Mouse (Mus musculus): ENCODE results near the gene Hrh1. TPM values are rescaled to one million over a fixed set of nuclear protein-coding genes. Genes with fewer than 3 reads are reported as not detected.

Gene Hrh1
- polyA plus RNA-seq (2015; fragmentation: Nextera tagmentation; extraction: Ambion mirVana): not detected in 2 replicates

DNA sequence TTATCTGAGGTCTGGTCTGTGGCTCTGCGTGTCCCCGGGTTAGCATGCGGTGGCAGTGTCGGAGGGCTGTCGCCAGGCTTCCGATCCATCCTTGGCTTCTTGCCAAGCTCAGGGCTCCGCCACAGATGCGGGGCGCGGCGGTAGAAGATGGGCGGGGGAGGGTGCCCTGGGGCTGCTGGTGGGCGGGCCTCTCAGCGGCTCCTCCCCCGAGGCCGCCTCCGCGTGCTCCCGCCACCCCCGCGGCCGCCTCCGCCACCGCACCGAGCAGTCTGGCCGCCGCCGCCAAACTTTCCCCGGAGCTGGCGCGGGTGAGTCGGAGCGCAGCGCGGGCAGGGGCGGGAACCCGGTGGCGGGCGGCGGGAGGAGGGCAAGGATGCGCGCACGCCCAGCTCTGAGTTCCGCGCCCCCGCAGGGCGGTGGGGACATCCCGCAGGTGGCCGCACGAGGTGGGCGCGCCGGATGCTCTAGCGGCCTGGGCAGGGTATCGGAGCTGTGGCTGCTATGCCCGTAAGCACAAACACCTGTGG is at the start of gene Hrh1:
TSS of gene Hrh1 (plus strand) at position 246 of the 527 bp plus-strand sequence.
- ATAC-seq (no peak), DNase-seq (peak; percentile 41)
- no peaks in the 10 kb centered on the region for H3K36me3 ChIP-seq (replicated peaks; ENCODE audit: insufficient read depth, low read length)
- 1% methylated on average over 41 of the region's 56 CpGs for WGBS (ENCODE audit: insufficient replicate concordance)
- H3K27ac ChIP-seq (ENCODE audit: low read depth): no peak within 1 kb of the TSS
- H3K4me3 ChIP-seq (ENCODE audit: low read depth, low read length): peak within 1 kb of the TSS; percentile 40
- peaks cover 40% of the 10 kb centered on the region for H3K27me3 ChIP-seq (ENCODE audit: insufficient read depth, low read length)
- H3K9me3 ChIP-seq (ENCODE audit: low read length): no peaks in the 10 kb centered on the region
- TF ChIP-seq CTCF (IDR thresholded peaks at IDR 0.05; ENCODE audit: low read depth): no peak
- TF ChIP-seq EP300 (IDR thresholded peaks at IDR 0.05; ENCODE audit: low read depth): no peak
- peak within 1 kb of the TSS; percentile 59 for H3K4me2 ChIP-seq (ENCODE audit: low read depth, low read length)
- H3K4me1 ChIP-seq (ENCODE audit: insufficient read depth): peaks cover 6% of the 10 kb centered on the region
- no peak within 1 kb of the TSS for H3K9ac ChIP-seq (replicated peaks)

DNA sequence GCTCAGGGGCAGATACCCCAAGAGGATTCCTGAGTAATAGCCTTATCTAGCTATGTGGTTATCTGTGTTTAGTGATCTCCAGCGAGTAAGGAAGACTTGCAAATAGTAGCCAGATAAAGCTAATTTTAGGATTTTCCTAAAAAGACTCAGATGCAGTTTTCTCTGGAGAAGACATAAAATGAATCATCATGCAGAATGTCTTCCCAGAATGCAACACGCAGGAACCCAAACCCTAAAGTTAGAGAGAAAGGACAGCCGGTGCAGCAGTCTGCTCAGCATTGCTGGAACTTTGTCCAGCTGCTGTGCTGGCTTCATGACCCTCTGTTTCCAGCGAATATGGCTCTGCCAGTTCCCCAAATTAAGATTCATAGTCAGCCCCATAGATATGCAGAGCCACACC is 43.1 kb upstream of the Hrh1 start:
- no peak overlapping the region for H3K27ac ChIP-seq (ENCODE audit: low read depth)
- H3K27me3 ChIP-seq (ENCODE audit: insufficient read depth, low read length): no peaks in the 10 kb centered on the region
- no peaks in the 10 kb centered on the region for H3K9me3 ChIP-seq (ENCODE audit: low read length)
- no peaks in the 10 kb centered on the region for H3K36me3 ChIP-seq (replicated peaks; ENCODE audit: insufficient read depth, low read length)
- H3K4me2 ChIP-seq (ENCODE audit: low read depth, low read length): no peak overlapping the region
- no peak for DNase-seq
- WGBS (ENCODE audit: insufficient replicate concordance): 49% methylated on average over 4 of the region's 4 CpGs
- no peaks in the 10 kb centered on the region for H3K4me1 ChIP-seq (ENCODE audit: insufficient read depth)
- H3K4me3 ChIP-seq (ENCODE audit: low read depth, low read length): no peak overlapping the region
- TF ChIP-seq EP300 (IDR thresholded peaks at IDR 0.05; ENCODE audit: low read depth) (no peak), CTCF (IDR thresholded peaks at IDR 0.05; ENCODE audit: low read depth) (no peak)
- no peak overlapping the region for H3K9ac ChIP-seq (replicated peaks)
- no peak for ATAC-seq

DNA sequence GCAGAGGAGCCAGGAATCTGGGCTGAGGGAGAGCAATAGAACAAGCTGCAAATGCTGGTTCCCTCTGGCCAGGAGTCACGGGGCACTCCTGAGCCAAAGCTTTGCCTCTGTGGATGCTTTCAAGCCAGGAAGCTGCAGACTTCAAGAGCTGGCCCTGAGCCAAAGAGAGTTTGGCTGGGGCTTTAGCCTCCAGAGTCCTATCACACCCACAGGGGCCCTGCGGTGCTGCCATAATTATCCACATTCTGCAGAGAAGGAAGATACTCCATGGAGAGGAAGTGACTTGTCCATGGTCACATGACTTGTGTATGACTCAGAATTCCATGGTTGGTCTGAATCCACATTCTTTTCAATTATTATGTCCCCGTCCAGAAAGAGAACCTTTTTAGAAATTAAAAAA is 39.6 kb upstream of the Hrh1 start:
- Histone ChIP-seq H3K36me3 (replicated peaks; ENCODE audit: insufficient read depth, low read length) (no peaks in the 10 kb centered on the region), H3K4me2 (ENCODE audit: low read depth, low read length) (no peak overlapping the region), H3K9me3 (ENCODE audit: low read length) (no peaks in the 10 kb centered on the region), H3K27ac (ENCODE audit: low read depth) (no peak overlapping the region), H3K4me1 (ENCODE audit: insufficient read depth) (no peaks in the 10 kb centered on the region), H3K27me3 (ENCODE audit: insufficient read depth, low read length) (no peaks in the 10 kb centered on the region), H3K9ac (replicated peaks) (no peak overlapping the region), H3K4me3 (ENCODE audit: low read depth, low read length) (no peak overlapping the region)
- TF ChIP-seq EP300 (IDR thresholded peaks at IDR 0.05; ENCODE audit: low read depth) (no peak), CTCF (IDR thresholded peaks at IDR 0.05; ENCODE audit: low read depth) (no peak)
- DNase-seq (no peak), ATAC-seq (no peak)
- WGBS (ENCODE audit: insufficient replicate concordance): 62% methylated on average over 3 of the region's 3 CpGs

DNA sequence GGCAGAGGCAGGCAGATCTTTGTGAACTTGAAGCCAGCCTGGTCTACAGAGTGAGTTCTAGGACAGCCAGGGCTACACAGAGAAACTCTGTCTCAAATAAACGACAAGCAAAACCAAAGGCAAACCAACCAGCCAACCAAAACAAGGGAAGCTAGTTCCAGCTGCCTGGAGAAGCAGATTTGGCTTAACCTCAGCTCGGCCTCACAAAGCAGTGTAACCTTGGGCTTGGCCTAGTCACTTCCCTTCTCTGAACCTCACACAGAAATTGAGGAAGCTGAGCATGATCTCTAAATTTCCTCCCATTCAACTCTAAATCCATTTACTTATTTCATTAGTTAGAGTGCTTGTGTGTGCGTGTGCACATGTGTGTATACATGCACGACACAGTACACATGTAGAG is 35.4 kb upstream of the Hrh1 start:
- Histone ChIP-seq H3K9me3 (ENCODE audit: low read length) (no peaks in the 10 kb centered on the region), H3K4me2 (ENCODE audit: low read depth, low read length) (no peak overlapping the region), H3K27ac (ENCODE audit: low read depth) (no peak overlapping the region), H3K9ac (replicated peaks) (no peak overlapping the region), H3K27me3 (ENCODE audit: insufficient read depth, low read length) (no peaks in the 10 kb centered on the region), H3K36me3 (replicated peaks; ENCODE audit: insufficient read depth, low read length) (no peaks in the 10 kb centered on the region), H3K4me1 (ENCODE audit: insufficient read depth) (no peaks in the 10 kb centered on the region), H3K4me3 (ENCODE audit: low read depth, low read length) (no peak overlapping the region)
- WGBS (ENCODE audit: insufficient replicate concordance): 40% methylated on average over 4 of the region's 4 CpGs
- ATAC-seq: no peak
- TF ChIP-seq EP300 (IDR thresholded peaks at IDR 0.05; ENCODE audit: low read depth): no peak
- TF ChIP-seq CTCF (IDR thresholded peaks at IDR 0.05; ENCODE audit: low read depth): no peak
- DNase-seq: no peak

DNA sequence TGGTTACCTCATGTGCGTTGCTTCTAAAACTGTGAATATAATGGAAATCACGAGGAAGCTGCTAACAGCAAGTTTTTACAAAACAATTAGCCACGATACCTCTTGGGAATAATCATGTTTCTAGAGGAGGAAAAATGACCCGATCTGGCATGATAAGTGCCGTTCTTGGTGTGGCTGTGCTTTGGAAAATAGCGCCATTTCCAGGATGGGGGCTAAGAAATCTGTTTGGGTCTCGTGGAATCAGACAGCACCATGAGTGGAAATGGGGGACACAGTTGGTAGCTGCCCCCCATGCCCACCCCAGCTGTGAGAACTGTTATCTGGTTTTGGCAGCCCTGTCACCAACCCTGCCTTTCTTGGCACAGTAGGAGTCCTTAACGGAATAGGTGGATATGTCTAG is 34.0 kb upstream of the Hrh1 start:
- TF ChIP-seq CTCF (IDR thresholded peaks at IDR 0.05; ENCODE audit: low read depth) (no peak), EP300 (IDR thresholded peaks at IDR 0.05; ENCODE audit: low read depth) (no peak)
- H3K9ac ChIP-seq (replicated peaks): no peak overlapping the region
- H3K4me3 ChIP-seq (ENCODE audit: low read depth, low read length): no peak overlapping the region
- ATAC-seq: no peak
- H3K27ac ChIP-seq (ENCODE audit: low read depth): no peak overlapping the region
- DNase-seq: no peak
- 80% methylated on average over 8 of the region's 8 CpGs for WGBS (ENCODE audit: insufficient replicate concordance)
- H3K4me2 ChIP-seq (ENCODE audit: low read depth, low read length): no peak overlapping the region
- no peaks in the 10 kb centered on the region for H3K36me3 ChIP-seq (replicated peaks; ENCODE audit: insufficient read depth, low read length)
- no peaks in the 10 kb centered on the region for H3K27me3 ChIP-seq (ENCODE audit: insufficient read depth, low read length)
- no peaks in the 10 kb centered on the region for H3K9me3 ChIP-seq (ENCODE audit: low read length)
- no peaks in the 10 kb centered on the region for H3K4me1 ChIP-seq (ENCODE audit: insufficient read depth)

DNA sequence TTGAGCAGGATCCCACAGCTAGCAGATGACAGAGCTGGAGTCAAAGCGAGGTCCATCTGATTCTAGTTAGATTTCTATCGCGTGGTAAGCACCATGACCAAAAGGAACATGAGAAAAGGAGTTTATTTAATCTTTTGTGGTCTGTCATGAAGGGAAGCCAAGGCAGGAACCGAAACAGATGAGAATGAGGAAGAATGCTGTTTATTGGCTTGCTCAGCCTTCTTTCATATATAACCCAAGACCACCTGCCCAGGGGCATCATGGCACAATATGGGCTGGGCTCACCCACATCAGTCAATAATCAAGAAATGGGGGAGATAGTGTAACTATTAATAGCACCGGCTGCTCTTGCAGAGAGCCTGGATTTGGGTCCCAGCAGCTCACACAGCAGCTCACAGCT is 33.0 kb upstream of the Hrh1 start:
- no peak overlapping the region for H3K4me2 ChIP-seq (ENCODE audit: low read depth, low read length)
- TF ChIP-seq EP300 (IDR thresholded peaks at IDR 0.05; ENCODE audit: low read depth) (no peak), CTCF (IDR thresholded peaks at IDR 0.05; ENCODE audit: low read depth) (no peak)
- no peaks in the 10 kb centered on the region for H3K4me1 ChIP-seq (ENCODE audit: insufficient read depth)
- H3K9me3 ChIP-seq (ENCODE audit: low read length): no peaks in the 10 kb centered on the region
- 47% methylated on average over 5 of the region's 5 CpGs for WGBS (ENCODE audit: insufficient replicate concordance)
- no peak overlapping the region for H3K27ac ChIP-seq (ENCODE audit: low read depth)
- H3K9ac ChIP-seq (replicated peaks): no peak overlapping the region
- ATAC-seq: no peak
- no peaks in the 10 kb centered on the region for H3K36me3 ChIP-seq (replicated peaks; ENCODE audit: insufficient read depth, low read length)
- no peak overlapping the region for H3K4me3 ChIP-seq (ENCODE audit: low read depth, low read length)
- H3K27me3 ChIP-seq (ENCODE audit: insufficient read depth, low read length): no peaks in the 10 kb centered on the region
- no peak for DNase-seq

DNA sequence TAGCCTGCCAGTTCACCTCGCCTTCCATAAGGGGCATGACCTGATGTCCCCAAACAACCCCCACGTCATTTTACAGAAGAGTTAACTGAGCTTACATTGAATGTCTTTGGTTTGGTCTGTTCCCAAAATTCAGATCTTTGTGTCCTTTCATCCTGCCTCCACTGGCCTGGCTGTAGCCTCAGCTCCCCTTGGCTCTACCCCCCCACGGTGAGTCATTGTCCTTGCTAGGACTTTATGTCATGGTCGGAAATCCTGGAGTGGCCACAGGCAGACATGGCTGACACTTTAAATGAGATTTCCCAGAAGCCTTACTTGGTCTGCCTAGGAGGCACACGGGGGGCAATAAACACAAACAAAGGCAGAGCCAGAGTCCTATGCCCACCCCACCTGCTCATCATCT is 31.5 kb upstream of the Hrh1 start:
- Histone ChIP-seq H3K27ac (ENCODE audit: low read depth) (no peak overlapping the region), H3K36me3 (replicated peaks; ENCODE audit: insufficient read depth, low read length) (no peaks in the 10 kb centered on the region), H3K9ac (replicated peaks) (no peak overlapping the region), H3K4me1 (ENCODE audit: insufficient read depth) (no peaks in the 10 kb centered on the region), H3K4me2 (ENCODE audit: low read depth, low read length) (no peak overlapping the region), H3K9me3 (ENCODE audit: low read length) (no peaks in the 10 kb centered on the region), H3K27me3 (ENCODE audit: insufficient read depth, low read length) (no peaks in the 10 kb centered on the region), H3K4me3 (ENCODE audit: low read depth, low read length) (no peak overlapping the region)
- WGBS (ENCODE audit: insufficient replicate concordance): 56% methylated on average over 5 of the region's 5 CpGs
- ATAC-seq (no peak), DNase-seq (no peak)
- TF ChIP-seq CTCF (IDR thresholded peaks at IDR 0.05; ENCODE audit: low read depth) (no peak), EP300 (IDR thresholded peaks at IDR 0.05; ENCODE audit: low read depth) (no peak)
